Comparison of ENCODE assay signal across 8 mouse cellular contexts in genomic region chr17:48119656-48120055, GRCm38 (mm10). TPM values are rescaled to one million over a fixed set of nuclear protein-coding genes. Genes with fewer than 3 reads are reported as not detected.
DNase-seq lines count a peak whose midpoint lies in the region; ATAC-seq lines count a peak whose summit lies in the region.
"Had no signal": no experiment of that assay in that cellular context is flagged by ENCODE, and none has a peak within 500 bp of the region (broad histone marks: within the 10 kb centered on the region; RNA-seq: fewer than 3 reads in every experiment).

No protein-coding gene starts in this region.

- no peaks in the 10 kb centered on the region for H3K36me3 ChIP-seq in hindbrain, embryonic 16.5 days (ENCODE audit: control insufficient read depth, insufficient read depth, low read length)
- no peaks in the 10 kb centered on the region for H3K36me3 ChIP-seq in midbrain, embryonic 10.5 days

- peak; percentile 28 for DNase-seq in Muller cell, postnatal 12 days (ENCODE audit: inconsistent ontology term)
- DNase-seq in c-Kit-negative CD71-positive TER-119-positive erythroid progenitor cells, embryonic 14.5 days (ENCODE audit: low read depth, low spot score): peak; percentile 56
- DNase-seq in left cerebral cortex, adult 11 months (ENCODE audit: low spot score): peak; percentile 37
- peak; percentile 83 for DNase-seq in midbrain, embryonic 10.5 days (ENCODE audit: low spot score)
- DNase-seq in spleen, postnatal 10 days (ENCODE audit: low spot score in 2 of 2): peak; percentile 82 to 90

- H3K27me3 ChIP-seq in hindbrain, embryonic 16.5 days (replicated peaks; ENCODE audit: control insufficient read depth, insufficient read depth, low read length): no peaks in the 10 kb centered on the region
- H3K27me3 ChIP-seq in midbrain, embryonic 10.5 days (ENCODE audit: low read depth, poor library complexity, severe bottlenecking): no peaks in the 10 kb centered on the region

- H3K9me3 ChIP-seq in hindbrain, embryonic 16.5 days (ENCODE audit: control insufficient read depth, low read length): no peaks in the 10 kb centered on the region
- H3K9me3 ChIP-seq in midbrain, embryonic 10.5 days (replicated peaks): no peaks in the 10 kb centered on the region

- H3K4me1 ChIP-seq in hindbrain, embryonic 16.5 days (ENCODE audit: control insufficient read depth, insufficient read depth, low read depth, low read length): no peaks in the 10 kb centered on the region
- H3K4me1 ChIP-seq in midbrain, embryonic 10.5 days: no peaks in the 10 kb centered on the region

- 22% methylated on average over 3 of the region's 3 CpGs for WGBS in hindbrain, embryonic 16.5 days
- WGBS in midbrain, embryonic 10.5 days: 27% methylated on average over 3 of the region's 3 CpGs

- H3K4me3 ChIP-seq in hindbrain, embryonic 16.5 days (ENCODE audit: low read length): no peak overlapping the region
- H3K4me3 ChIP-seq in midbrain, embryonic 10.5 days: no peak overlapping the region

- no peak overlapping the region for H3K4me2 ChIP-seq in hindbrain, embryonic 16.5 days (ENCODE audit: low read length)

- no peak overlapping the region for H3K27ac ChIP-seq in hindbrain, embryonic 16.5 days (ENCODE audit: low read depth, low read length)
- no peak overlapping the region for H3K27ac ChIP-seq in midbrain, embryonic 10.5 days (replicated peaks)
- H3K27ac ChIP-seq: macrophage had no signal

- peak; percentile 65; the same call in 1 of the 2 replicates for ATAC-seq in erythroid progenitor cell, adult 5-6 weeks (replicated peaks; ENCODE audit: low FRiP score, poor library complexity, severe bottlenecking)
- ATAC-seq in hindbrain, embryonic 16.5 days: peak; percentile 42; the same call in 1 of the 2 replicates

- H3K9ac ChIP-seq in hindbrain, embryonic 16.5 days (ENCODE audit: low read depth, low read length): no peak overlapping the region

RNA-seq across cellular contexts. Expression of gene 9830107B12Rik, which starts 26.4 kb away (rescaled TPM):
- total RNA-seq in erythroid progenitor cell, adult 5-6 weeks (2015; ENCODE audit: low replicate concordance): 0.42 and 5.4 TPM in 2 replicates
- total RNA-seq in erythroid progenitor cell, adult 5-6 weeks (2017; ENCODE audit: low replicate concordance): 2.1 and 3.0 TPM in 2 replicates
- not detected in 2 replicates for polyA plus RNA-seq in hindbrain, embryonic 16.5 days (2015; fragmentation: Nextera tagmentation; extraction: Ambion mirVana)
- not detected in 2 replicates for polyA plus RNA-seq in midbrain, embryonic 10.5 days (2016; fragmentation: Nextera tagmentation; extraction: Ambion mirVana)

RNA-seq across cellular contexts. Expression of gene 1700067P10Rik, which starts 30.5 kb away (rescaled TPM):
- total RNA-seq in erythroid progenitor cell, adult 5-6 weeks (2015; ENCODE audit: low replicate concordance): not detected in 2 replicates
- 0.51 TPM in 1 of 2 replicates, not detected in the other for total RNA-seq in erythroid progenitor cell, adult 5-6 weeks (2017; ENCODE audit: low replicate concordance)
- polyA plus RNA-seq in hindbrain, embryonic 16.5 days (2015; fragmentation: Nextera tagmentation; extraction: Ambion mirVana): 0.24 TPM in 2 replicates
- polyA plus RNA-seq in midbrain, embryonic 10.5 days (2016; fragmentation: Nextera tagmentation; extraction: Ambion mirVana): not detected in 2 replicates
- polyA plus RNA-seq: macrophage had no signal

RNA-seq across cellular contexts. Expression of gene A530064D06Rik, which starts 47.4 kb away (rescaled TPM):
- 2.5 and 2.9 TPM in 2 replicates for total RNA-seq in erythroid progenitor cell, adult 5-6 weeks (2015; ENCODE audit: low replicate concordance)
- 3.5 and 5.9 TPM in 2 replicates for total RNA-seq in erythroid progenitor cell, adult 5-6 weeks (2017; ENCODE audit: low replicate concordance)
- polyA plus RNA-seq in hindbrain, embryonic 16.5 days (2015; fragmentation: Nextera tagmentation; extraction: Ambion mirVana): 0.14 TPM in 1 of 2 replicates, not detected in the other
- not detected in 2 replicates for polyA plus RNA-seq in midbrain, embryonic 10.5 days (2016; fragmentation: Nextera tagmentation; extraction: Ambion mirVana)

Comparison
In these comparisons a context has a peak if more than half of its experiments do, and no peak if none do; other contexts are left out.
1. DNase-seq: peak in every context shown above with its lines; median percentile 86 in spleen, postnatal 10 days; 83 in midbrain, embryonic 10.5 days; 56 in c-Kit-negative CD71-positive TER-119-positive erythroid progenitor cells, embryonic 14.5 days; 37 in left cerebral cortex, adult 11 months; 28 in Muller cell, postnatal 12 days.